Mouse (Mus musculus) stomach, postnatal 0 days (tissue): ENCODE data around the gene Ckap2l. TPM values are rescaled to one million over a fixed set of nuclear protein-coding genes. Genes with fewer than 3 reads are reported as not detected.

Source experiments
- ATAC-seq: fragments of 200-750 bp; cut with Nextera tagmentation; 2 replicates; pipeline ENCODE4 v1.8.0; 2017; ENCODE audit not compliant: low FRiP score, low TSS enrichment
- DNase-seq: peaks from one replicate; pipeline ENCODE4 v3.0.0-alpha.2; 2016; ENCODE audit warnings: low spot score
- H3K27ac ChIP-seq: fragments of 300-500 bp; sonication (generic); replicated peaks from 2 replicates; pipeline ENCODE4 v1.5.1; 2014; ENCODE audit warnings: mild to moderate bottlenecking, control low read depth
- H3K27me3 ChIP-seq: fragments of 300-500 bp; sonication (generic); 2 replicates; pipeline ENCODE4 v1.6.1; 2014; ENCODE audit warnings: low read length; ENCODE audit not compliant: control insufficient read depth, insufficient read depth
- H3K36me3 ChIP-seq: fragments of 300-500 bp; sonication (generic); 2 replicates; pipeline ENCODE4 v1.6.1; 2014; ENCODE audit warnings: low read length, mixed read lengths; ENCODE audit not compliant: control insufficient read depth, insufficient read depth
- H3K4me1 ChIP-seq: fragments of 300-500 bp; sonication (generic); replicated peaks from 2 replicates; pipeline ENCODE4 v1.6.1; 2014; ENCODE audit warnings: antibody characterized with exemption; ENCODE audit not compliant: control insufficient read depth, insufficient read depth
- H3K4me2 ChIP-seq: fragments of 300-500 bp; sonication (generic); replicated peaks from 2 replicates; pipeline ENCODE4 v1.6.1; 2014; ENCODE audit warnings: low read depth, mild to moderate bottlenecking, control low read depth, moderate library complexity
- H3K4me3 ChIP-seq: fragments of 300-500 bp; sonication (generic); 2 replicates; pipeline ENCODE4 v1.5.1; 2014; ENCODE audit warnings: low read depth, low read length, control low read depth
- H3K9ac ChIP-seq: fragments of 300-500 bp; sonication (generic); 2 replicates; pipeline ENCODE4 v1.6.1; 2014; ENCODE audit warnings: mild to moderate bottlenecking, low read length, control low read depth, mixed read lengths
- H3K9me3 ChIP-seq: fragments of 300-500 bp; sonication (generic); 2 replicates; pipeline ENCODE4 v1.6.1; 2016; ENCODE audit warnings: low read length; ENCODE audit not compliant: control insufficient read depth
- CTCF ChIP-seq: IDR thresholded peaks from 2 replicates; pipeline ENCODE4 v1.5.1; 2016; ENCODE audit warnings: antibody characterized with exemption, low read depth, mild to moderate bottlenecking, moderate library complexity
- EP300 ChIP-seq: optimal IDR thresholded peaks from 2 replicates; pipeline ENCODE3; 2016; ENCODE audit warnings: antibody characterized with exemption
- WGBS: fragments of 180-500 bp; shearing (Covaris S2); extraction: QIAGEN DNeasy Blood & Tissue Kit; methylation state at CpG from one replicate; pipeline ENCODE4 v1.1.7; 2014; 5-methylcytosine and 5-hydroxymethylcytosine counted together
- polyA plus RNA-seq: library from polyadenylated mRNA; unstranded; fragments of >200 nt; fragmentation: Nextera tagmentation; extraction: Ambion mirVana; gene quantifications from 2 replicates; pipeline ENCODE4 v1.2.1, GENCODE M21; 2015

Ckap2l gene
- polyA plus RNA-seq: 9.0 and 9.8 TPM in 2 replicates

DNA sequence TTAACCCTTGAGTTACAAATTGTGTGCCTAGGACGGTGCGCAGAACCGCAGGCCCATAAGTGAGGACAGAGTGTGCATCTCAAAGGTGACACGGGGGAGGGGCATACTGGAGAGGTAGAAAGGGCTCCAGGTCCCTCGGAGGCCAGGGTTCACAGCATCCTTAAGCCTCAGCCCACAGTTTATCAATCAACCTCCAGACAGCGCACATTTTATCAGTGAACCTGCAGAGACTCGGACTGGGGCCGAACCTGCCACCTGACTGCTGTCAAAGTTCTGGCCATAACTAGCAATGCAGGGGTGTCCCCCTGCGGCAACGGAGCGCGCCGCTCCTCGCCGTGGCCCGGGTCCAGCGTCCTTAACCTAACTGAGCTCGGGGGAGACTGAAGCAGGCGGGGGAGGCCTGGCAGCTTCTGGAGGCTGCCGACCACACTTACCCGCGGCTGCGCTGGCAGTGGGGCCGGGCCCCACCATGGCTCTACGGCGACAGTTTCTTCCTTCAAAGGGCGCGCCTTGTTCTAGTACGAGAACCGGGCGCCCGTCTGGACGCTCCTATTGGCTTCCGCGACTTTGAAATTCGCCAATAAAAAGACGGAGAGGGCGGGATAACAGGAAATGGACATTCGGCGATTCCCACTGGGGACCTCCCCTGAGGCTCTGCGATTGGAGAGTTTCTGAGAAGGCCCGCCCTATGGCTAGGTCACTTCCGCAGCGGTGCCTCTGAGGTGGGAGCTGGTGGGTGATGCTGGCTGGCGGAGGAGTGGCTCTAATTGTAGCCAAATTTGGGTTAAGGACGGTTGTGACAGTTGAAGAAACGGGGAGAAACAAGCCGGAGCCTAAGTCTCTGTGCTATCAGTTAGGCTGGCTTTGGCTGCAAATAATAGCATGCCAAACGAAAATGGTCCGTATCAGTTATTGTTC, at the start of gene Ckap2l:
Gene Ckap2l, minus strand, starts transcription at position 542 of the 918 bp plus-strand sequence.
- peak; percentile 100 for ATAC-seq
- under 1% methylated on average over 49 of the region's 50 CpGs for WGBS

GRCm38 (mm10) chr2:129338138-129338621, 41.2 kb upstream of the Ckap2l start:
- TF ChIP-seq EP300: no peak
- no peak for TF ChIP-seq CTCF
- H3K9ac ChIP-seq: no peak overlapping the region
- H3K4me3 ChIP-seq: no peak overlapping the region
- H3K9me3 ChIP-seq: no peaks in the 10 kb centered on the region
- no peaks in the 10 kb centered on the region for H3K36me3 ChIP-seq
- no peaks in the 10 kb centered on the region for H3K4me1 ChIP-seq
- H3K27ac ChIP-seq: no peak overlapping the region
- H3K4me2 ChIP-seq: no peak overlapping the region
- DNase-seq: no peak
- no peaks in the 10 kb centered on the region for H3K27me3 ChIP-seq
- no peak for ATAC-seq
- WGBS: 63% methylated on average over 6 of the region's 6 CpGs

More for the DNA sequence above, at the start of gene Ckap2l:
- H3K4me3 ChIP-seq: peak within 1 kb of the TSS; percentile 69
- TF ChIP-seq CTCF: no peak
- peaks cover 3% of the 10 kb centered on the region; the same call in 1 of the 2 replicates for H3K4me1 ChIP-seq
- no peaks in the 10 kb centered on the region for H3K27me3 ChIP-seq
- peak within 1 kb of the TSS; percentile 66 for H3K9ac ChIP-seq
- peak within 1 kb of the TSS; percentile 90 for H3K27ac ChIP-seq
- no peaks in the 10 kb centered on the region for H3K36me3 ChIP-seq
- no peaks in the 10 kb centered on the region for H3K9me3 ChIP-seq
- H3K4me2 ChIP-seq: peak within 1 kb of the TSS; percentile 85
- DNase-seq: peak; percentile 96

GRCm38 (mm10) chr2:129333471-129333870, 36.5 kb upstream of the Ckap2l start:
- TF ChIP-seq EP300 (no peak), CTCF (no peak)
- DNase-seq: no peak
- WGBS: 56% methylated on average over 4 of the region's 4 CpGs

GRCm38 (mm10) chr2:129330540-129330939, 33.5 kb upstream of the Ckap2l start:
- Histone ChIP-seq H3K9ac (no peak overlapping the region), H3K4me1 (no peaks in the 10 kb centered on the region), H3K9me3 (no peaks in the 10 kb centered on the region), H3K36me3 (no peaks in the 10 kb centered on the region), H3K27ac (no peak overlapping the region), H3K4me3 (no peak overlapping the region), H3K4me2 (no peak overlapping the region), H3K27me3 (no peaks in the 10 kb centered on the region)
- 71% methylated on average over 13 of the region's 13 CpGs for WGBS
- no peak for DNase-seq
- TF ChIP-seq CTCF (no peak), EP300 (no peak)
- no peak for ATAC-seq

More at GRCm38 (mm10) chr2:129333471-129333870, 36.5 kb upstream of the Ckap2l start:
- no peak overlapping the region for H3K9ac ChIP-seq
- no peaks in the 10 kb centered on the region for H3K27me3 ChIP-seq
- no peak overlapping the region for H3K4me2 ChIP-seq
- no peak overlapping the region for H3K4me3 ChIP-seq
- no peak overlapping the region for H3K27ac ChIP-seq
- H3K36me3 ChIP-seq: no peaks in the 10 kb centered on the region
- H3K4me1 ChIP-seq: no peaks in the 10 kb centered on the region
- H3K9me3 ChIP-seq: no peaks in the 10 kb centered on the region
- no peak for ATAC-seq

- no peaks in the 10 kb centered on the region for H3K36me3 ChIP-seq
- H3K4me3 ChIP-seq: no peak overlapping the region
- 65% methylated on average over 7 of the region's 7 CpGs for WGBS
- H3K27ac ChIP-seq: no peak overlapping the region
- DNase-seq (no peak), ATAC-seq (no peak)
- H3K4me1 ChIP-seq: no peaks in the 10 kb centered on the region
- H3K4me2 ChIP-seq: no peak overlapping the region
- no peaks in the 10 kb centered on the region for H3K9me3 ChIP-seq
- TF ChIP-seq CTCF (no peak), EP300 (no peak)
- no peak overlapping the region for H3K9ac ChIP-seq
- H3K27me3 ChIP-seq: no peaks in the 10 kb centered on the region
These were observed 33.0 kb upstream of the Ckap2l start for GRCm38 (mm10) chr2:129330024-129330423.

GRCm38 (mm10) chr2:129328238-129328637, 31.2 kb upstream of the Ckap2l start:
- H3K9ac ChIP-seq: no peak overlapping the region
- DNase-seq (no peak), ATAC-seq (no peak)
- no peak overlapping the region for H3K4me3 ChIP-seq
- H3K4me1 ChIP-seq: no peaks in the 10 kb centered on the region
- TF ChIP-seq EP300: no peak
- TF ChIP-seq CTCF: no peak
- H3K4me2 ChIP-seq: no peak overlapping the region
- 88% methylated on average over 4 of the region's 4 CpGs for WGBS
- H3K36me3 ChIP-seq: no peaks in the 10 kb centered on the region
- no peaks in the 10 kb centered on the region for H3K9me3 ChIP-seq
- no peak overlapping the region for H3K27ac ChIP-seq
- H3K27me3 ChIP-seq: no peaks in the 10 kb centered on the region
